Mouse (Mus musculus): ENCODE data around the gene Cir1.

GRCm38 (mm10) chr2:73266011-73266410, 46.5 kb downstream of the Cir1 start:
- no peak for TF ChIP-seq ZNF384 (IDR thresholded peaks at IDR 0.05; ENCODE audit: low read depth, low read length)
- TF ChIP-seq CHD2 (IDR thresholded peaks at IDR 0.05; ENCODE audit: low read depth, low read length), result no peak
- no peak for TF ChIP-seq MAFK (IDR thresholded peaks at IDR 0.05; ENCODE audit: insufficient read depth, low read depth, low read length)

All from ES-E14 (cell line).